Mouse (Mus musculus) layer of hippocampus, postnatal 14 days (tissue): ENCODE measurements around the gene Rnf130. TPM values are rescaled to one million over a fixed set of nuclear protein-coding genes. Genes with fewer than 3 reads are reported as not detected.

Experiments used
- DNase-seq, 2 experiments: peaks; one replicate each; pipeline ENCODE4 v3.0.0; 2021 to 2022; ENCODE audit warnings: low spot score in 2 of 2, mixed read lengths in 1 of 2
- total RNA-seq, 2 experiments: library from RNA; stranded (reverse); gene quantifications; 2 replicates each; pipeline ENCODE4 v1.2.3; 2021

The Rnf130 gene
- total RNA-seq, 2 experiments from 2014 or later = 80.9 to 83.4 TPM

DNA sequence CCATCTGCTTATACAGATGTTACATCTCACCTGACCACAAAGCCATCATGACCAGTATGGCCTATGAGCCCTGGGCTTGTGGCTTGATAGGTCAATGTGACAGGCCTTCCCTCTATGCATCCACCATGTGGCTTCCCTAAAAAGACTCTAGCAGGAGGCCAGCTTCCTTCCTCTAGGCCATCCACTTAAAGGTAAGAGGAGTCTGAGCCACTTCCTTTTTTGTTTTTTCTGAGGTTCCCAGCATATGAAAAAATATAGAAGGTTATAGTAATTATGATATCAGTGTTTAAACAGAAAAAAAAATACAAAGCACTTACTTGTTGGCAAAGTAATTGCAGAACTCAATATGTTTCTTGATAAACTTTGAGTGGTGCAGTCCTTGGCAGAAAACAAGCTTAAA lies 6.3 kb upstream of the Rnf130 start:
- DNase-seq = no peak

DNA sequence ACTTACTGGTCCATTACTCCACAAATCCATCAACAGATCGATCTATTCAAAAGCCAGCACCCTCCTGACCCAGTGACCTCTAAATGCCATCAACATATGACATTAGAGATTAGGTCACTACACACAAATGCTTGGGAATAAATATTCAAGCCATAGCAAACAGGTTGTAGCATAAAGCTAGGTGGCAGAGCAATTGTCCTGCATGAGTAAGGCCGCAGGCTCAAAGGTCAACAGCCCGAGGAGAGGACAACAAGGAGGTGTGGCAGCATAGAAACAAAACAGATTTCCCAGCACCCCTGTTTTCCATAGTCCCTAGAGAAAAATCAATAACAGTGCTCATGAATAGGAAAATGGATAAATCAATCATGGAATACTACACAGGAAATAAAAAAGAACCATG lies 3.1 kb upstream of the Rnf130 start:
- no peak for DNase-seq

- DNase-seq = no peak
Observed at GRCm38 (mm10) chr11:50024445-50024832, 707 bp upstream of the Rnf130 start.

DNA sequence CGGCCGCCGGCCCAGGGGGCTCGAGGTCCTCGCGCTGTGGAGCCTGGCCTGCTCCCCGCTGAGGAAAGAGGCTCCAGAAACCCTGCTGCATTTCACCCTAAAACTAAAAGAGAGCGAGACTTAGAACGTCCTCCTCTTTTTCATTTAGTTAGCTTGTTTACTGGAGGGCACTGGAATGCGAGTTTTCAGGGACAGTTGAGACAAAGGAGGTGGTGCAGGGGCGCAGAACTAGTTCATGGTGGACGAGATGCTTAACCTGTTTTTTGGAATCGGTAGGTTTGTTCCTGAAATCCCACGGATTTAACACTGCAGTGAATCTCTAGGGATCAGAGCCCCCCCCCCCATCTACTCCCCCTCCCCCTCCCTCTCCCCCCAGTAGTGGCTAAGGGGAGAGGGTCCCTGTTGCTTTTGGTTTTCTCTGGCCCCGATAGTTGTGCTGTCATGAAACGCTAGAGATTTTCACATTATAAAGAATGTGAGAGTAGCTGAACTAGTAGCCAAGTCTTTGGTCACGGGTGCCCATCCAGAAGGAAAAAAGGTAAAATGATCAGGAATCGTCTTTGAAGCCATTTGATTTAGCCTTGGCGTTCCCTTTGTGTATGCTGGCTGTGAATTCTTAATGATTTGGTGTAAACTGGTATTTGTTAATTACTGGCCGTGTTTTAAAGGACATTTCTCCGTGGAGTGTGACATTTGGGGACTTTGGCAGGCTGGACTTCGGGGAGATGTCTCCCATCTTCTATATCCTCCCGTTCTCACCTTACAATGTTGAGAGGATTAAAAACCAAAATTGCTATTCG lies 775 bp downstream of the Rnf130 start:
- no peak for DNase-seq

- no peak for DNase-seq
Observed at GRCm38 (mm10) chr11:50026521-50027090, 1.5 kb downstream of the Rnf130 start.

DNA sequence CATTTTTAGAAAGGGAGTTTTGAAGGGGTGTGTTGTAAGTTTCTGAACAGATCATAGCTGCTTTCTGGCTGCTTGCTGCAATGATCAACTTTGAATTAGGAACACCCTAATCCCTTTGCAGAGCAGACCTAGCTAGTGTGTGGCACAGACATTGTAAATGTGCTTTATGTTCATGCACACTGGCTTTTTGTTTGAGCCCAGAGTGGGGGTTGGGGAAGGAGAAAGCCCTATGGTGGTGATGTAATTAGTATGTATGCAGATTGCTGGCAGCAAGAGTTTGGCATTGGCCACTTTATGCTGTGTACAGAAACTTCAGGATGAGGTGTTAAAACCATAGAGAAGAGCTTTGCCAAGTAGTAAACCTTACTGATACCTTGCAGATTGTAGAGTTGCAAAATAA lies 3.3 kb downstream of the Rnf130 start:
- DNase-seq = no peak

DNA sequence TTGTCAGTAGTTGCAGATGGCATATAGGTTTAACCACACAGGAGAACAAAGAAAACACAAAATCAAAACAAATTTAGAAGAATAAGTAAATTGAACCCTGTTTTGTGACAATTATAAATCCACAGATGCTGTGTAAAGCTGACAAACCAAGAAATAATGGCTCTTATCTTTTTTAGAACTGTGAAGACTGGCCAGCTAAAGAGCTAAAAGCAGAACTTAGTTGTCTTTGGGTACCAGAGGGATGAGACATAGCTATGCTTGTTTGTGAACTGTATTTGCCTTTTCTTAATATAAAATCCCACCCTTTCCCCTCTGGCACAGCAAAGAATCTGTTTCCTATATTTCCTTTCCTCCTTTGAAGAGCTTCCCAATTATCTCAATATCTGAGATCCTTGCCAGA lies 9.0 kb downstream of the Rnf130 start:
- no peak for DNase-seq

GRCm38 (mm10) chr11:50035726-50036125 lies 10.6 kb downstream of the Rnf130 start:
- DNase-seq = no peak

DNA sequence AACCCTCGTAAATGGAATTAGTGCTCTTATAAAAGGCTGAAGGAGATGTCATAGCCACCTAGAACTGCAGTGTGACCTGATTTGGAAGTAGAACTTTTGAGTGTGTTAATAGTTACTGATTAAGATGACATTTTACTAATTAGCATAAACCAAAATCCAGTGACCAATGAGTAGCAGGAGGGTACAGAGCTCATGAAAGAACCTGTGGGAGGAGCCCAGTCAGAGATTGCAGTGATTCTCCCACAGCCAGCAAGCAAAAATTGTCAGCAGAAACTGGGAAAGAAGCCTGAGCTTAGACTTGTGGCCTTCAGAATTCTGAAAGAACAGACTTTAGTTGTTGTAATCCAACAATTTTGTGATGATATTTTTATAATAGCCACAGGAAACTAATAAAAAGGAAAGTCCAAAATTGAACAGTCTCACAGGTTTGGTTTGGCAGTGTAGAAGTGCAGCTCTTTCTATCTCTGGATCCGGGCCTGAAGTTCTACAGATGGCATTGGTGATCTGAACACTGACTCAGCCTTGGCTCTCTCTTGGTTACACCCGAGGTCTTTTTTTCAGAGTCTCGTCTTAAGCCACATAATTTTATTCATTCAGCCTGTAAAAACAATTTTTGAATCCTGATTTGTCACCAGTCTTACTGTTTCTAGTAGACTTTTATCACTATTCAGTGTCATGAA lies 11.8 kb downstream of the Rnf130 start:
- no peak for DNase-seq

- no peak for DNase-seq
Observed at GRCm38 (mm10) chr11:50038757-50039156, 13.6 kb downstream of the Rnf130 start.

DNA sequence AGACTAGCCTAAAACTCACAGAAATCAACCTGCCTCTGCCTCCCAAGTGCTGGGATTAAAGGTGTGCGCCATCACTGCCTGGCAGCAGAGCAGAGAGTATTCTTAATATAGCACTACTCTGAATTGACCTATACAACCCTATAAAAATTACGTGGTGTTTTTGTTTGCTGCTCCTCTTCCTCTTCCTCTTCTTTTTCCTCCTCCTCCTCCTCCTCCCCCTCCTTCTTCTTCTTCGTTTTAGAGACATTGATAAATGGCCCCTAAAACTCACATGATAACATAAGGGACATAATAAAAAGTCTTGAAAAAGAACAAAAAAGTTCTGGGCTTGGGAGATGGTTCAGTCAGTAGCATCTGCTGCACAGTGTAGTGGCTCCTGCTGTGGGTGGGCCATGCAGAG lies 16.0 kb downstream of the Rnf130 start:
- DNase-seq = no peak

GRCm38 (mm10) chr11:50042345-50042997 lies 17.3 kb downstream of the Rnf130 start:
- no peak for DNase-seq

- DNase-seq = no peak
Observed at GRCm38 (mm10) chr11:50044454-50044853, 19.3 kb downstream of the Rnf130 start.

- no peak for DNase-seq
Observed at GRCm38 (mm10) chr11:50047610-50048009, 22.5 kb downstream of the Rnf130 start.

- DNase-seq = no peak
Observed at GRCm38 (mm10) chr11:50048115-50048514, 23.0 kb downstream of the Rnf130 start.

- DNase-seq = no peak
Observed at GRCm38 (mm10) chr11:50050392-50050791, 25.2 kb downstream of the Rnf130 start.

GRCm38 (mm10) chr11:50057713-50058112 lies 32.6 kb downstream of the Rnf130 start:
- DNase-seq = no peak

- no peak for DNase-seq
Observed at GRCm38 (mm10) chr11:50058277-50058676, 33.1 kb downstream of the Rnf130 start.

DNA sequence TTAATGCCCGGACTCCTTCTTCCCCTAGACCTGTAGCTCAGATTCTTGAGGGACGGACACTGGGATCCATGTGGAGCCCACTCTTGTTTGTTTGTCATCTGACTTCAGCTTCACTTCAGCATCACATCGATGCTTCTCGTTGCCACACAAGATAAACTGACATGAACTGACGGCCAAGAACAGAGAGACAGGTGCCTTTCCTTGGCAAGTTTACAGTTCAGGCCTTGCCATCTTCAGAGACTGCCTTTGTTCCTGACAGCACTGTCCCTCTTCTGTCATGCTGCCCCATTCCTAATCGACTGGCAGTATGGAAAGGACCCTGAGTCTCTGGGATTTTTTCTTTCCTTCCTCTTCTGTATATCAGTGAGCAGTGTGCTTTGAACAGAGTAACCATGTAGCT lies 33.9 kb downstream of the Rnf130 start:
- DNase-seq = no peak

- DNase-seq = no peak
Observed at GRCm38 (mm10) chr11:50062116-50062515, 37.0 kb downstream of the Rnf130 start.

DNA sequence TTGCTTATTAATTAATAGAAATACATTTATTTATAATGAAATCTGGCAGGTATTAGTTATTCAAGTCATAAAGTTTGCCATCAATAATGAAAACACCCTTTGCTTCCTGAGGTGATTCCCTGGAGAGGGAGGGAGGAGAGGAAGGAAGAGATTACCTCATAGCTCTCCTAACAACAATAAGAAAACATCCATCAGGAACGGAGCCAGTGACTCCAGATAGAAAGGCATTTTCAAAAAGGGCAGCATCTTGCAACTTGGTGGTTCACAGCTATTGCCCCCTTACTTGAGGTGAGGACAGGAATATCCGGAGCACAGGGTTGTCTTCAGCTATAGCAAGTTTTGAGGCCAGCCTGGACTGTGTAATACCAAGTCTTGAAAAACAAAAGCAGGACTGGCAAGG lies 40.9 kb downstream of the Rnf130 start:
- DNase-seq = no peak

- DNase-seq = no peak
Observed at GRCm38 (mm10) chr11:50073830-50074229, 48.7 kb downstream of the Rnf130 start.
